Mouse (Mus musculus): ENCODE measurements at regions not wholly inside any gene's neighbourhood (a gene's known extent, or its start where the extent isn't known, plus 50 kb on each side); places are given as distances from the start of the nearest gene placed in this dataset.

DNA sequence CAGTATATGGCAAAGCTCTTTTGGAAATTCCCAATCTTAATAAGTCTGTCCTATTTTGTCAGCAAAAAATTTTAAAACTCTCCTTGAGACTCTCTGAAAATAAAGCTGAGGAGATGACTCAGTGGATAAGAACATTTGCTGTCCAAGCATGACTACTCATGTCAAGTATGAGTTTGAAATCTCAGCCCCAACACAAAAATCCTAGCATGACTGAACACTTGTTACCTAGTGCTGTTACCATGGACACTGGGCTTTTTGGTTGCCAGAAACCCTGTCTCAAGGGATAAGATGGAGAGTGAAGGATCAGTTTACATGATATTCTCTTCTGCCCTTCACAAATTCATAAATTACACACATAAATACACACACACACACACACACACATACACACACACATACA is 217.3 kb upstream of the Large1 start:
- DNase-seq (ENCODE audit: low spot score) (no peak), ATAC-seq (ENCODE audit: extremely low read depth, insufficient number of reproducible peaks, low FRiP score, poor library complexity, severe bottlenecking) (no peak)
- Histone ChIP-seq H3K27me3 (ENCODE audit: insufficient read depth, low read length) (no peaks in the 10 kb centered on the region), H3K36me3 (replicated peaks) (no peaks in the 10 kb centered on the region), H3K9me3 (replicated peaks) (no peaks in the 10 kb centered on the region), H3K4me3 (ENCODE audit: low read depth, low read length) (no peak overlapping the region), H3K4me1 (ENCODE audit: insufficient read depth, low read depth, low read length) (no peaks in the 10 kb centered on the region)
- TF ChIP-seq GATA2 (IDR thresholded peaks at IDR 0.05; ENCODE audit: borderline replicate concordance, low read depth, low read length): no peak
- TF ChIP-seq POLR2AphosphoS5 (IDR thresholded peaks at IDR 0.05; ENCODE audit: insufficient replicate concordance, low read depth, low read length): no peak

DNA sequence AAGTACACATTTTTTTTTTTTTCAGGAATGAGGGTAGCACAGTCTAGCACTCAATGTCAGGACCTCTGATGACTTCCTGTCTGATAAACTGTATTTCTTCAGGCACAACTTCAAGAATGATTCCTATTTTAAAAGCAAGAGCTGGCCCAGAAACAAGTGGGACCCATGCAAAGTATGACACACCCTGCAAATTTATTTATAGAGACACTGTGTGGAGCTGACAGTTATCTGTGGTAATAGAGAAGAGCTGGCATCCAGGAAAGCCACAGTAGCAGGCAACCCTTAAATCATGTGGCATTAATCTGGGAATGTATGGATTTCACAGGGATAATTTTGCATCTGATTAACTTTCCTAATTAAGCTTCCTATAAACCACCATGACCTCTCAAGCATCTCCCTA is 216.6 kb upstream of the Large1 start:
- Histone ChIP-seq H3K9me3 (replicated peaks) (no peaks in the 10 kb centered on the region), H3K4me3 (ENCODE audit: low read depth, low read length) (no peak overlapping the region), H3K27me3 (ENCODE audit: insufficient read depth, low read length) (no peaks in the 10 kb centered on the region), H3K36me3 (replicated peaks) (no peaks in the 10 kb centered on the region), H3K4me1 (ENCODE audit: insufficient read depth, low read depth, low read length) (no peaks in the 10 kb centered on the region)
- TF ChIP-seq GATA1 (IDR thresholded peaks at IDR 0.05; ENCODE audit: borderline replicate concordance, low read length): no peak
- TF ChIP-seq GATA2 (IDR thresholded peaks at IDR 0.05; ENCODE audit: borderline replicate concordance, low read depth, low read length): no peak
- TF ChIP-seq POLR2AphosphoS5 (IDR thresholded peaks at IDR 0.05; ENCODE audit: insufficient replicate concordance, low read depth, low read length): no peak
- TF ChIP-seq TAL1 (conservative IDR thresholded peaks at IDR 0.05; ENCODE audit: low read depth, low read length): no peak
- no peak for TF ChIP-seq CTCF (IDR thresholded peaks at IDR 0.05; ENCODE audit: low read depth, low read length)
- ATAC-seq (ENCODE audit: extremely low read depth, insufficient number of reproducible peaks, low FRiP score, poor library complexity, severe bottlenecking) (no peak), DNase-seq (ENCODE audit: low spot score) (no peak)

All from G1E (cell line).